Mouse (Mus musculus) forebrain, embryonic 11.5 days (tissue): Measurements from ENCODE around the gene Mapk6. TPM values are rescaled to one million over a fixed set of nuclear protein-coding genes. Genes with fewer than 3 reads are reported as not detected.

ENCODE experiments used
- ATAC-seq: fragments of 200-750 bp; cut with Nextera tagmentation; replicated peaks from 2 replicates; pipeline ENCODE4 v1.8.0; 2017; ENCODE audit warnings: moderate TSS enrichment; ENCODE audit not compliant: low FRiP score
- DNase-seq: peaks from one replicate; pipeline ENCODE4 v3.0.0-alpha.2; 2017; ENCODE audit warnings: low spot score
- H3K27ac ChIP-seq: fragments of 300-500 bp; sonication (generic); 2 replicates; pipeline ENCODE4 v1.5.1; 2014; ENCODE audit warnings: low read depth, low read length
- H3K27me3 ChIP-seq: fragments of 300-500 bp; sonication (generic); 2 replicates; pipeline ENCODE4 v1.6.1; 2014; ENCODE audit warnings: mild to moderate bottlenecking, low read length, mixed read lengths; ENCODE audit not compliant: control insufficient read depth, insufficient read depth
- H3K36me3 ChIP-seq: fragments of 300-500 bp; sonication (generic); 2 replicates; pipeline ENCODE4 v1.6.1; 2014; ENCODE audit warnings: mild to moderate bottlenecking, low read length, moderate library complexity, mixed read lengths; ENCODE audit not compliant: control insufficient read depth, insufficient read depth
- H3K4me1 ChIP-seq: fragments of 300-500 bp; sonication (generic); replicated peaks from 2 replicates; pipeline ENCODE4 v1.6.1; 2014; ENCODE audit warnings: low read length, mixed read lengths; ENCODE audit not compliant: control insufficient read depth, insufficient read depth
- H3K4me2 ChIP-seq: fragments of 300-500 bp; sonication (generic); 2 replicates; pipeline ENCODE4 v1.6.1; 2014; ENCODE audit warnings: low read depth, mild to moderate bottlenecking, low read length, moderate library complexity, mixed read lengths; ENCODE audit not compliant: severe bottlenecking
- H3K4me3 ChIP-seq: fragments of 300-500 bp; sonication (generic); 2 replicates; pipeline ENCODE4 v1.5.1; 2014; ENCODE audit warnings: low read depth, low read length
- H3K9ac ChIP-seq: fragments of 300-500 bp; sonication (generic); 2 replicates; pipeline ENCODE4 v1.6.1; 2014; ENCODE audit warnings: low read length
- H3K9me3 ChIP-seq: fragments of 300-500 bp; sonication (generic); 2 replicates; pipeline ENCODE4 v1.6.1; 2016; ENCODE audit warnings: low read length, mixed read lengths; ENCODE audit not compliant: control insufficient read depth
- WGBS: fragments of 180-500 bp; shearing (Covaris S2); extraction: QIAGEN DNeasy Blood & Tissue Kit; methylation state at CpG from one replicate; pipeline ENCODE4 v1.1.7; 2014; 5-methylcytosine and 5-hydroxymethylcytosine counted together
- polyA plus RNA-seq: library from polyadenylated mRNA; unstranded; fragments of >200 nt; fragmentation: Nextera tagmentation; extraction: Ambion mirVana; gene quantifications from 2 replicates; pipeline ENCODE4 v1.2.1, GENCODE M21; 2014

The Mapk6 gene
- polyA plus RNA-seq, 1 experiment from 2014 or later, result 179 TPM

- H3K27me3 ChIP-seq, result no peaks in the 10 kb centered on the region
- H3K27ac ChIP-seq, result no peak overlapping the region
- H3K4me2 ChIP-seq, result no peak overlapping the region
- DNase-seq (no peak), ATAC-seq (no peak)
- no peaks in the 10 kb centered on the region for H3K4me1 ChIP-seq
- no peaks in the 10 kb centered on the region for H3K9me3 ChIP-seq
- WGBS, result 93% methylated on average over 4 of the region's 4 CpGs
- H3K9ac ChIP-seq, result no peak overlapping the region
- no peaks in the 10 kb centered on the region for H3K36me3 ChIP-seq
- H3K4me3 ChIP-seq, result no peak overlapping the region
Measured at GRCm38 (mm10) chr9:75362201-75362600, 47.6 kb downstream of the Mapk6 start.

GRCm38 (mm10) chr9:75361699-75362098, 48.1 kb downstream of the Mapk6 start:
- ATAC-seq (peak; percentile 69; the same call in 1 of the 2 replicates), DNase-seq (peak; percentile 83)
- H3K4me1 ChIP-seq, result no peaks in the 10 kb centered on the region
- no peak overlapping the region for H3K4me2 ChIP-seq
- 47% methylated on average over 5 of the region's 5 CpGs for WGBS
- no peak overlapping the region for H3K27ac ChIP-seq
- H3K9me3 ChIP-seq, result no peaks in the 10 kb centered on the region
- no peaks in the 10 kb centered on the region for H3K27me3 ChIP-seq
- no peaks in the 10 kb centered on the region for H3K36me3 ChIP-seq
- no peak overlapping the region for H3K9ac ChIP-seq
- no peak overlapping the region for H3K4me3 ChIP-seq

- WGBS, result 83% methylated on average over 9 of the region's 9 CpGs
- no peaks in the 10 kb centered on the region for H3K27me3 ChIP-seq
- no peak overlapping the region for H3K4me3 ChIP-seq
- H3K4me1 ChIP-seq, result no peaks in the 10 kb centered on the region
- ATAC-seq, result no peak
- no peak overlapping the region for H3K9ac ChIP-seq
- H3K9me3 ChIP-seq, result no peaks in the 10 kb centered on the region
- DNase-seq, result no peak
- H3K36me3 ChIP-seq, result no peaks in the 10 kb centered on the region
- H3K27ac ChIP-seq, result no peak overlapping the region
- no peak overlapping the region for H3K4me2 ChIP-seq
Measured at GRCm38 (mm10) chr9:75357087-75357654, 52.6 kb downstream of the Mapk6 start.

- Histone ChIP-seq H3K4me3 (no peak overlapping the region), H3K4me2 (no peak overlapping the region), H3K27me3 (no peaks in the 10 kb centered on the region), H3K27ac (no peak overlapping the region), H3K36me3 (no peaks in the 10 kb centered on the region), H3K4me1 (no peaks in the 10 kb centered on the region), H3K9me3 (no peaks in the 10 kb centered on the region), H3K9ac (no peak overlapping the region)
- DNase-seq (no peak), ATAC-seq (no peak)
- 92% methylated on average over 4 of the region's 4 CpGs for WGBS
Measured at GRCm38 (mm10) chr9:75355783-75356182, 54.0 kb downstream of the Mapk6 start.

GRCm38 (mm10) chr9:75353094-75353493, 56.7 kb downstream of the Mapk6 start:
- Histone ChIP-seq H3K4me3 (no peak overlapping the region), H3K4me2 (no peak overlapping the region), H3K27me3 (no peaks in the 10 kb centered on the region), H3K27ac (no peak overlapping the region), H3K9ac (no peak overlapping the region; the same call in 1 of the 2 replicates), H3K4me1 (no peaks in the 10 kb centered on the region), H3K9me3 (no peaks in the 10 kb centered on the region), H3K36me3 (no peaks in the 10 kb centered on the region)
- DNase-seq, result no peak
- no peak for ATAC-seq
- 80% methylated on average over 8 of the region's 8 CpGs for WGBS

- DNase-seq (no peak), ATAC-seq (no peak)
- Histone ChIP-seq H3K27ac (no peak overlapping the region), H3K27me3 (no peaks in the 10 kb centered on the region), H3K9ac (no peak overlapping the region), H3K4me1 (no peaks in the 10 kb centered on the region), H3K36me3 (no peaks in the 10 kb centered on the region), H3K9me3 (no peaks in the 10 kb centered on the region), H3K4me2 (no peak overlapping the region), H3K4me3 (no peak overlapping the region)
- 20% methylated on average over 3 of the region's 3 CpGs for WGBS
Measured at GRCm38 (mm10) chr9:75348641-75349040, 61.2 kb downstream of the Mapk6 start.

GRCm38 (mm10) chr9:75348066-75348465, 61.7 kb downstream of the Mapk6 start:
- no peak overlapping the region for H3K4me3 ChIP-seq
- H3K9me3 ChIP-seq, result no peaks in the 10 kb centered on the region
- H3K36me3 ChIP-seq, result no peaks in the 10 kb centered on the region
- no peak overlapping the region for H3K9ac ChIP-seq
- ATAC-seq (no peak), DNase-seq (no peak)
- H3K27ac ChIP-seq, result no peak overlapping the region
- no peaks in the 10 kb centered on the region for H3K4me1 ChIP-seq
- no peak overlapping the region for H3K4me2 ChIP-seq
- WGBS, result 94% methylated on average over 17 of the region's 17 CpGs
- no peaks in the 10 kb centered on the region for H3K27me3 ChIP-seq

- H3K9ac ChIP-seq, result no peak within 1 kb of the TSS
- DNase-seq (no peak), ATAC-seq (no peak)
- H3K4me1 ChIP-seq, result no peaks in the 10 kb centered on the region
- no peaks in the 10 kb centered on the region for H3K36me3 ChIP-seq
- no peak within 1 kb of the TSS for H3K4me2 ChIP-seq
- 91% methylated on average over 5 of the region's 5 CpGs for WGBS
- H3K9me3 ChIP-seq, result no peaks in the 10 kb centered on the region
- H3K4me3 ChIP-seq, result no peak within 1 kb of the TSS
- H3K27ac ChIP-seq, result no peak within 1 kb of the TSS
- no peaks in the 10 kb centered on the region for H3K27me3 ChIP-seq
Measured at GRCm38 (mm10) chr9:75347458-75347857, 62.3 kb downstream of the Mapk6 start, which contains the start of gene Bcl2l10. Bcl2l10 (plus strand) TSS chr9:75347758.

- no peaks in the 10 kb centered on the region for H3K36me3 ChIP-seq
- H3K4me2 ChIP-seq, result no peak overlapping the region
- H3K4me3 ChIP-seq, result no peak overlapping the region
- DNase-seq (no peak), ATAC-seq (no peak)
- H3K27me3 ChIP-seq, result no peaks in the 10 kb centered on the region
- no peaks in the 10 kb centered on the region for H3K4me1 ChIP-seq
- 87% methylated on average over 4 of the region's 4 CpGs for WGBS
- H3K9me3 ChIP-seq, result no peaks in the 10 kb centered on the region
- no peak overlapping the region for H3K9ac ChIP-seq
- no peak overlapping the region for H3K27ac ChIP-seq
Measured at GRCm38 (mm10) chr9:75342433-75342832, 67.4 kb downstream of the Mapk6 start.
